Mouse (Mus musculus) ES-Bruce4 (cell line): ENCODE results near the gene Dhcr24.

Experiments used
- CTCF ChIP-seq: IDR thresholded peaks from one replicate; pipeline ENCODE4 v1.8.1; 2011; ENCODE audit warnings: low read depth, low read length
- EP300 ChIP-seq: IDR thresholded peaks from 2 replicates; pipeline ENCODE4 v1.6.1; 2011; ENCODE audit warnings: low read depth, low read length; ENCODE audit not compliant: insufficient read depth

DNA sequence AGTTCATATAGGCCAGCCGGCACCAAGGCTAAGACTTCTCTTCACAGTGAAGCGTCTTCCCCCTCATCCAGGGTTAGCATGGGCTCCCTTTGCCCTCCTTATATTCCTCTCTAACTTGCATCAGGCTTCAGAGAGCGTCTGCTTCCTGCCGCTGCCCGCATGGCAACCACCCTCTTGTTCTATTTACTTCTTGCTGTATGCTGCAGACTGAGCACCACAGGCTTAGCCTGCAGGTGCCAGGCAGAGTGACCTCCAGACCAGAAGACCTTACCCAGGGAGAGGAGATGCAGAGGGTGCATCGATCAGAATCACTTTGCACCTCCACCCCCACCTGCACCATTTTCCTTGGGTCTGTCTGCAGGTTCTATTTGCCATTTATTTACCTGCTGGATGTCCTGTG is 1.2 kb downstream of the Dhcr24 start:
- TF ChIP-seq EP300 = no peak
- no peak for TF ChIP-seq CTCF
